Mouse (Mus musculus): Measurements from ENCODE around the gene Efcab9. TPM values are rescaled to one million over a fixed set of nuclear protein-coding genes. Genes with fewer than 3 reads are reported as not detected.

Efcab9 gene
- total RNA-seq, 2 experiments from 2014 or later, result 0.75 to 1.4 TPM

GRCm38 (mm10) chr11:32505091-32505739 lies 26.7 kb downstream of the Efcab9 start:
- TF ChIP-seq CTCF (IDR thresholded peaks at IDR 0.05), result no peak
- no peak overlapping the region for H3K4me3 ChIP-seq
- intact Hi-C loops (cut with DNase I), result loop anchor here (1.0 to 2.0 kb wide), 2 partner anchors 50 to 103 kb away; partner anchors contain the start of gene Ubtd2
- peak overlapping the region; percentile 72 for H3K27ac ChIP-seq
- no peak for DNase-seq (ENCODE audit: extremely low spot score in 1 of 2, low spot score in 2 of 2)

GRCm38 (mm10) chr11:32503711-32504110 lies 28.2 kb downstream of the Efcab9 start:
- Histone ChIP-seq H3K4me3 (no peak overlapping the region), H3K27ac (no peak overlapping the region; the same call in 1 of the 2 replicates)
- DNase-seq (ENCODE audit: extremely low spot score in 1 of 2, low spot score in 2 of 2), result no peak
- intact Hi-C loops (cut with DNase I), result loop anchor here (2.0 kb wide), 1 partner anchor 49 kb away; the partner anchor contains the start of gene Ubtd2
- TF ChIP-seq CTCF (IDR thresholded peaks at IDR 0.05), result no peak

- intact Hi-C loops (cut with DNase I), result no loop called here
- H3K4me3 ChIP-seq, result no peak overlapping the region
- peak; percentile 49 for TF ChIP-seq CTCF (IDR thresholded peaks at IDR 0.05)
- H3K27ac ChIP-seq, result no peak overlapping the region
- DNase-seq (ENCODE audit: extremely low spot score in 1 of 2, low spot score in 2 of 2), result no peak
These were observed 31.9 kb downstream of the Efcab9 start for GRCm38 (mm10) chr11:32499931-32500330.

GRCm38 (mm10) chr11:32498757-32499535 lies 32.9 kb downstream of the Efcab9 start:
- Histone ChIP-seq H3K4me3 (no peak overlapping the region), H3K27ac (peak overlapping the region; percentile 40; the same call in 1 of the 2 replicates)
- intact Hi-C loops (cut with DNase I), result no loop called here
- TF ChIP-seq CTCF (IDR thresholded peaks at IDR 0.05), result no peak
- DNase-seq (ENCODE audit: extremely low spot score in 1 of 2, low spot score in 2 of 2), result peak; percentile 49 to 65

GRCm38 (mm10) chr11:32495283-32495682 lies 36.6 kb downstream of the Efcab9 start:
- DNase-seq (ENCODE audit: extremely low spot score in 1 of 2, low spot score in 2 of 2), result no peak
- intact Hi-C loops (cut with DNase I), result no loop called here
- H3K4me3 ChIP-seq, result no peak overlapping the region
- H3K27ac ChIP-seq, result no peak overlapping the region
- TF ChIP-seq CTCF (IDR thresholded peaks at IDR 0.05), result no peak

GRCm38 (mm10) chr11:32493312-32493711 lies 38.6 kb downstream of the Efcab9 start:
- no peak for TF ChIP-seq CTCF (IDR thresholded peaks at IDR 0.05)
- Histone ChIP-seq H3K4me3 (no peak overlapping the region), H3K27ac (no peak overlapping the region)
- DNase-seq (ENCODE audit: extremely low spot score in 1 of 2, low spot score in 2 of 2), result no peak
- intact Hi-C loops (cut with DNase I), result no loop called here

- no peak for TF ChIP-seq CTCF (IDR thresholded peaks at IDR 0.05)
- Histone ChIP-seq H3K4me3 (no peak overlapping the region), H3K27ac (no peak overlapping the region)
- intact Hi-C loops (cut with DNase I), result no loop called here
- no peak for DNase-seq (ENCODE audit: extremely low spot score in 1 of 2, low spot score in 2 of 2)
These were observed 40.8 kb downstream of the Efcab9 start for GRCm38 (mm10) chr11:32491079-32491478.

GRCm38 (mm10) chr11:32488808-32489670 lies 42.8 kb downstream of the Efcab9 start:
- DNase-seq (ENCODE audit: extremely low spot score in 1 of 2, low spot score in 2 of 2), result no peak
- H3K27ac ChIP-seq, result peak overlapping the region; percentile 10; the same call in 1 of the 2 replicates
- intact Hi-C loops (cut with DNase I), result no loop called here
- no peak overlapping the region for H3K4me3 ChIP-seq
- no peak for TF ChIP-seq CTCF (IDR thresholded peaks at IDR 0.05)

GRCm38 (mm10) chr11:32488344-32488743 lies 43.5 kb downstream of the Efcab9 start:
- TF ChIP-seq CTCF (IDR thresholded peaks at IDR 0.05), result no peak
- H3K27ac ChIP-seq, result no peak overlapping the region
- intact Hi-C loops (cut with DNase I), result no loop called here
- no peak overlapping the region for H3K4me3 ChIP-seq
- no peak for DNase-seq (ENCODE audit: extremely low spot score in 1 of 2, low spot score in 2 of 2)

- intact Hi-C loops (cut with DNase I), result no loop called here
- no peak overlapping the region for H3K4me3 ChIP-seq
- peak; percentile 21 for TF ChIP-seq CTCF (IDR thresholded peaks at IDR 0.05)
- no peak for DNase-seq (ENCODE audit: extremely low spot score in 1 of 2, low spot score in 2 of 2)
- no peak overlapping the region for H3K27ac ChIP-seq
These were observed 44.4 kb downstream of the Efcab9 start for GRCm38 (mm10) chr11:32487501-32487900.

GRCm38 (mm10) chr11:32486621-32487020 lies 45.3 kb downstream of the Efcab9 start:
- intact Hi-C loops (cut with DNase I), result no loop called here
- Histone ChIP-seq H3K4me3 (no peak overlapping the region), H3K27ac (no peak overlapping the region)
- TF ChIP-seq CTCF (IDR thresholded peaks at IDR 0.05), result no peak
- no peak for DNase-seq (ENCODE audit: extremely low spot score in 1 of 2, low spot score in 2 of 2)

Data from left cerebral cortex, adult 2 months (tissue).